Mouse (Mus musculus) spleen, adult 2 months (tissue): ENCODE data around the gene Vmn1r39. TPM values are rescaled to one million over a fixed set of nuclear protein-coding genes. Genes with fewer than 3 reads are reported as not detected.
"Not testable (repeated sequence)": the region's sequence is repeated elsewhere in the genome, so short reads cannot be mapped to it uniquely, and the experiment has no call there.

ENCODE experiments used
- DNase-seq, 2 experiments: peaks; one replicate each; pipeline versions ENCODE4 v3.0.0 to v3.0.0-alpha.2; 2012 to 2021; ENCODE audit warnings: low spot score in 2 of 2, low read depth in 1 of 2
- H3K27ac ChIP-seq: fragments of 200-500 bp; 2 replicates; pipeline ENCODE4 v1.5.1; 2012; ENCODE audit warnings: low read length, inconsistent platforms; ENCODE audit not compliant: insufficient read depth
- H3K27me3 ChIP-seq: fragments of 200-500 bp; 2 replicates; pipeline ENCODE4 v1.6.1; 2012; ENCODE audit warnings: mild to moderate bottlenecking, moderate library complexity, low read length, inconsistent platforms; ENCODE audit not compliant: control insufficient read depth, insufficient read depth
- H3K36me3 ChIP-seq: fragments of 200-500 bp; 2 replicates; pipeline ENCODE4 v1.6.1; 2012; ENCODE audit warnings: mild to moderate bottlenecking, low read length, inconsistent platforms; ENCODE audit not compliant: control insufficient read depth, insufficient read depth
- H3K4me1 ChIP-seq: fragments of 200-500 bp; 2 replicates; pipeline ENCODE4 v1.6.1; 2011; ENCODE audit warnings: inconsistent platforms; ENCODE audit not compliant: control insufficient read depth, insufficient read depth, insufficient read length
- H3K4me3 ChIP-seq: fragments of 200-500 bp; 2 replicates; pipeline ENCODE4 v1.5.1; 2011; ENCODE audit warnings: mild to moderate bottlenecking, inconsistent platforms; ENCODE audit not compliant: insufficient read depth, insufficient read length; ENCODE audit errors: extremely low read depth
- CTCF ChIP-seq: fragments of 200-500 bp; IDR thresholded peaks from 2 replicates; pipeline ENCODE4 v1.5.1; 2011; ENCODE audit warnings: mild to moderate bottlenecking, inconsistent platforms; ENCODE audit not compliant: insufficient read depth, insufficient read length, insufficient replicate concordance; ENCODE audit errors: extremely low read depth
- POLR2A ChIP-seq: fragments of 200-500 bp; IDR thresholded peaks from 2 replicates; pipeline ENCODE4 v1.6.1; 2011; ENCODE audit warnings: low read depth, low read length, inconsistent platforms
- WGBS: fragments of 180-500 bp; shearing (Covaris S2); methylation state at CpG from one replicate; pipeline ENCODE4 v1.1.7; 2018; 5-methylcytosine and 5-hydroxymethylcytosine counted together
- polyA plus RNA-seq: library from polyadenylated mRNA; depleted of rRNA; stranded (reverse); fragments of >200 nt; gene quantifications from 2 replicates; pipeline ENCODE4 v1.2.3, GENCODE M21; 2012; rRNA removed

Gene Vmn1r39
- polyA plus RNA-seq, 1 experiment, result not detected

DNA sequence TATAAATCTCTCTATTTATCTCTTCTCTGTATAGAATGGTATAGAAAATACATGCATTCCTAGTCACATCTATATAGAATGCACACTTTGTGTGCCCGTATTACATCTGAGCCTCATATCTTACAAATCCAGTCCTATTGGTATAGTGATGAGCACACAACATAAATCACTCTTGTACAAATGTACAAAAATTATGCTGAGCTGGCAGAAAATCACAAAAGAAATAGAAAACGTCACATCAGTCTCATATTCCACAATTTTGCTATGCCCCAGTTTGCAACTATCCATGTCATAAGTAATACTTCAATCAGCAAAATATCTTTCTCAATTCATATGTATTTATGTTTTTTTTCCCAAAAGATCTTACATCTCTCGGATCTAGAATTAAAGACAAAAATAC lies 4.7 kb downstream of the Vmn1r39 start:
- 84% methylated on average over 3 of the region's 3 CpGs for WGBS
- H3K4me3 ChIP-seq, result no peak overlapping the region
- no peak for TF ChIP-seq POLR2A
- no peak for TF ChIP-seq CTCF
- no peak for DNase-seq
- H3K27me3 ChIP-seq, result peaks cover 1% of the 10 kb centered on the region; the same call in 1 of the 2 replicates
- no peaks in the 10 kb centered on the region for H3K36me3 ChIP-seq
- no peaks in the 10 kb centered on the region for H3K4me1 ChIP-seq
- no peak overlapping the region for H3K27ac ChIP-seq

DNA sequence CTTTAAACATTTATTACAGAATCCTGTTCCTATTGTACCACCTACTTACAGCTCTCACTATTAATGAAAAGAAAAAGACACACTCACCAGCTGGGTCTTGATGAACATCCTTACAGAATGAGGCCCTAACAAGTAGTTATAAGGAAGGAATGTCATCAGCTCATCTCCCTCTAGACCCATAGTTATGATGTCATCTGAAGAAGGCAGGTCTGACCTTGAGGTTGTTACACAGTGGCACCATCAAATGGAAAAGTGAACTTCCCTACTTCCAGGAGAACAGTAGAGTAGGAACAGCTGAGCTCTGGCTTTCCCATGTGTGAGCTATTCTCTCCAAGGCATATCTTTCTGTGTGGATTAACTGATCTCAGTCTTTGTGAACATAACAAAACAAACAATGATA lies 27.9 kb downstream of the Vmn1r39 start, which contains the start of gene Vmn1r38:
TSS of gene Vmn1r38 (minus strand) at position 101 of the 400 bp plus-strand sequence.
- H3K36me3 ChIP-seq, H3K4me1 ChIP-seq, DNase-seq, H3K27me3 ChIP-seq, H3K4me3 ChIP-seq, H3K27ac ChIP-seq: not testable (repeated sequence)

Other genes with a start within 250 kb of the Vmn1r39 start
- not detected in 2 replicates for gene Vmn1r33, start 192.3 kb downstream of the Vmn1r39 start, polyA plus RNA-seq
- gene Vmn1r34, start 166.7 kb downstream of the Vmn1r39 start, polyA plus RNA-seq, result not detected in 2 replicates
- gene Vmn1r35, start 124.7 kb downstream of the Vmn1r39 start, polyA plus RNA-seq, result not detected in 2 replicates
- gene Vmn1r36, start 91.4 kb downstream of the Vmn1r39 start, polyA plus RNA-seq, result not detected in 2 replicates
- not detected in 2 replicates for gene Vmn1r37, start 81.2 kb downstream of the Vmn1r39 start, polyA plus RNA-seq
- not detected in 2 replicates for gene Vmn1r38, start 28.0 kb downstream of the Vmn1r39 start, polyA plus RNA-seq
- gene Gng12, start 85.8 kb upstream of the Vmn1r39 start, polyA plus RNA-seq, result 6.6 and 6.9 TPM in 2 replicates
- 50.3 and 56.9 TPM in 2 replicates for gene Gadd45a, start 226.8 kb upstream of the Vmn1r39 start, polyA plus RNA-seq